Mouse (Mus musculus): ENCODE data around the gene Tbxa2r.

GRCm38 (mm10) chr10:81295185-81295584 lies 33.3 kb upstream of the Tbxa2r start:
- TF ChIP-seq SIN3A (IDR thresholded peaks at IDR 0.05; ENCODE audit: low read length) (no peak), ZNF384 (IDR thresholded peaks at IDR 0.05; ENCODE audit: low read depth, low read length) (no peak), CTCF (conservative IDR thresholded peaks at IDR 0.05 in 1 of 2, IDR thresholded peaks at IDR 0.05 in 1 of 2; ENCODE audit: low read depth in 2 of 2, low read length in 2 of 2) (no peak), RAD21 (IDR thresholded peaks at IDR 0.05; ENCODE audit: low read depth, low read length) (no peak), POLR2A (IDR thresholded peaks at IDR 0.05; ENCODE audit: low read depth, low read length) (no peak)
